Mouse (Mus musculus) liver, embryonic 12.5 days (tissue): ENCODE data around the gene Traip. TPM values are rescaled to one million over a fixed set of nuclear protein-coding genes. Genes with fewer than 3 reads are reported as not detected.
A peak's percentile ranks its signal among the peaks of the same experiment; 100 is the strongest.

Source experiments
- ATAC-seq: fragments of 200-750 bp; cut with Nextera tagmentation; 2 replicates; pipeline ENCODE4 v1.8.0; 2017; ENCODE audit warnings: moderate number of reproducible peaks, mild to moderate bottlenecking, moderate library complexity
- H3K27ac ChIP-seq: fragments of 300-500 bp; sonication (generic); 2 replicates; pipeline ENCODE4 v1.5.1; 2016; ENCODE audit warnings: mild to moderate bottlenecking
- H3K27me3 ChIP-seq: fragments of 300-500 bp; sonication (generic); replicated peaks from 2 replicates; pipeline ENCODE4 v1.6.1; 2016; ENCODE audit warnings: mild to moderate bottlenecking, moderate library complexity
- H3K36me3 ChIP-seq: fragments of 300-500 bp; sonication (generic); 2 replicates; pipeline ENCODE4 v1.6.1; 2016; ENCODE audit warnings: mild to moderate bottlenecking, moderate library complexity
- H3K4me1 ChIP-seq: fragments of 300-500 bp; sonication (generic); 2 replicates; pipeline ENCODE4 v1.6.1; 2016
- H3K4me2 ChIP-seq: fragments of 300-500 bp; sonication (generic); 2 replicates; pipeline ENCODE4 v1.6.1; 2016; ENCODE audit warnings: mild to moderate bottlenecking, moderate library complexity
- H3K4me3 ChIP-seq: fragments of 300-500 bp; sonication (generic); 2 replicates; pipeline ENCODE4 v1.5.1; 2016; ENCODE audit warnings: mild to moderate bottlenecking, moderate library complexity
- H3K9ac ChIP-seq: fragments of 300-500 bp; sonication (generic); 2 replicates; pipeline ENCODE4 v1.6.1; 2016; ENCODE audit warnings: mild to moderate bottlenecking, moderate library complexity
- H3K9me3 ChIP-seq: fragments of 300-500 bp; sonication (generic); replicated peaks from 2 replicates; pipeline ENCODE4 v1.6.1; 2016; ENCODE audit warnings: mild to moderate bottlenecking, moderate library complexity
- WGBS: fragments of 180-500 bp; shearing (Covaris S2); methylation state at CpG from one replicate; pipeline ENCODE4 v1.1.7; 2016; ENCODE audit not compliant: insufficient replicate concordance; 5-methylcytosine and 5-hydroxymethylcytosine counted together
- polyA plus RNA-seq: library from polyadenylated mRNA; unstranded; fragments of >200 nt; fragmentation: Nextera tagmentation; extraction: Ambion mirVana; gene quantifications from 2 replicates; pipeline ENCODE4 v1.2.1, GENCODE M21; 2016

Traip gene
- polyA plus RNA-seq, 1 experiment from 2014 or later: 22.2 TPM

DNA sequence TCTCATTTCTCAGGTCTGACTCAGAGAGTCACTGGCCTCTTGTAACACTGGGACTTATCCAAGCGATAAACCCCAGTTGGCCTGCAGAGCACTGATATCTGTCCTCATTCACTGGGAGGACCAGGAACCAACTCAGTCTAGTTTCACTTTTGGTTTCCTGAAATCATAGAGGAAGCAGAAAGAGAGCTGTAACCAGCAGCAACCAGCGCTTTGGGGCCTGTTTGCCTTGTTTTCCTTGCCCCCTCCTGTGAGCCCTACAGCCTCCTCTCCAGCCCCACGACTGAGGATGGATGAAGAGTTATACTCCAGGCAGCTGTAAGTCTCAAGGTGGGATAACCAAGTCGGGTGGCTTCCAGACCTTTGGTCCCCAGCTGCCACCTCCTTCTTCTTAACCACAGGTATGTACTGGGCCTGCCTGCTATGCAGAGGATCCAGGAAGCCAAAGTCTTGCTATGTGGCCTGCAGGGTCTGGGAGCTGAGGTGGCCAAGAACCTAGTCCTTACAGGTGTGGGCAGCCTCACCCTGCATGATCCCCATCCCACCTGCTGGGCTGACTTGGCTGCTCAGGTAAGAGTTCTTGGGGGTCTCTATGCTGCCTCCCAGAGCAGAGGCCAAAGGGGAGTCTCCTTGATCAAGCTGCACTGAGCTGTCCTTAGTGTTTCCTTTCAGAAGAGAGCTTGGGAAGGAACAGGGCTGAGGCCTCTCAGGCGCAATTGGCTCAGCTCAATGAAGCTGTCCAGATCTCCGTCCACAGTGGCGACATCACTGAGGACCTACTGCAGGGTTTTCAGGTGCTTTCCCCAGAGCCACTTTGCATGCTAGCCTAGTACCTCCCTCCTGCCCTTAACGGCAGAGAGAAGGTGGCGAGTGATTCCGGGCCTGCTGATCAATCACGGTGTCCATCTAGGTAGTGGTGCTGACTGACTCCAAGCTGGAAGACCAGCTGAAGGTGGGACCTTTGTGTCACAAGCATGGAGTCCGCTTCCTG is 25.8 kb downstream of the Traip start, which contains the start of gene Uba7:
Gene Uba7 (plus strand): TSS at position 107 of the 988 bp plus-strand sequence.
- ATAC-seq: peak; percentile 83
- Histone ChIP-seq H3K36me3 (peaks cover 50% of the 10 kb centered on the region), H3K27me3 (no peaks in the 10 kb centered on the region), H3K4me3 (peak within 1 kb of the TSS; percentile 79), H3K27ac (peak within 1 kb of the TSS; percentile 98), H3K4me2 (peak within 1 kb of the TSS; percentile 94), H3K9ac (peak within 1 kb of the TSS; percentile 87), H3K4me1 (peaks cover 93% of the 10 kb centered on the region), H3K9me3 (no peaks in the 10 kb centered on the region)
- WGBS: 43% methylated on average over 12 of the region's 12 CpGs

DNA sequence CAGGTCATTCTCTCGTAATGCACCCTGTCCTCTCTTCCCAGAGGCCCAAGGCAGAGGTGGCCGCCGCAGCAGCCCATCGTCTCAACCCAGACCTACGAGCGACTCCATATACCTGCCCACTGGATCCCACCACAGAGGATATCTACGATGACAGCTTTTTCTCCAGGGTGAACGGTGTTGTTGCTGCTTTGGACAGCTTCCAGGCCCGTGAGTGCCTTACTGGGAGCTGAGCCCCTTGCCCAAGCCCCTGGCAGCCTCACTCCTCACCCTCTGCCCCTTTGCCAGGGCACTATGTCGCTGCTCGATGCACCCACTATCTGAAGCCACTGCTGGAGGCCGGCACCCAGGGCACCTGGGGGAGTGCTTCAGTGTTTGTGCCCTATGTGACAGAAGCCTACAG is 28.9 kb downstream of the Traip start:
- no peak for ATAC-seq
- Histone ChIP-seq H3K36me3 (peaks cover 75% of the 10 kb centered on the region), H3K27ac (peak overlapping the region; percentile 98; the same call in 1 of the 2 replicates), H3K4me2 (peak overlapping the region; percentile 12; the same call in 1 of the 2 replicates), H3K27me3 (no peaks in the 10 kb centered on the region), H3K9me3 (no peaks in the 10 kb centered on the region), H3K4me1 (peaks cover 93% of the 10 kb centered on the region), H3K9ac (peak overlapping the region; percentile 17; the same call in 1 of the 2 replicates), H3K4me3 (no peak overlapping the region)
- 90% methylated on average over 12 of the region's 12 CpGs for WGBS

DNA sequence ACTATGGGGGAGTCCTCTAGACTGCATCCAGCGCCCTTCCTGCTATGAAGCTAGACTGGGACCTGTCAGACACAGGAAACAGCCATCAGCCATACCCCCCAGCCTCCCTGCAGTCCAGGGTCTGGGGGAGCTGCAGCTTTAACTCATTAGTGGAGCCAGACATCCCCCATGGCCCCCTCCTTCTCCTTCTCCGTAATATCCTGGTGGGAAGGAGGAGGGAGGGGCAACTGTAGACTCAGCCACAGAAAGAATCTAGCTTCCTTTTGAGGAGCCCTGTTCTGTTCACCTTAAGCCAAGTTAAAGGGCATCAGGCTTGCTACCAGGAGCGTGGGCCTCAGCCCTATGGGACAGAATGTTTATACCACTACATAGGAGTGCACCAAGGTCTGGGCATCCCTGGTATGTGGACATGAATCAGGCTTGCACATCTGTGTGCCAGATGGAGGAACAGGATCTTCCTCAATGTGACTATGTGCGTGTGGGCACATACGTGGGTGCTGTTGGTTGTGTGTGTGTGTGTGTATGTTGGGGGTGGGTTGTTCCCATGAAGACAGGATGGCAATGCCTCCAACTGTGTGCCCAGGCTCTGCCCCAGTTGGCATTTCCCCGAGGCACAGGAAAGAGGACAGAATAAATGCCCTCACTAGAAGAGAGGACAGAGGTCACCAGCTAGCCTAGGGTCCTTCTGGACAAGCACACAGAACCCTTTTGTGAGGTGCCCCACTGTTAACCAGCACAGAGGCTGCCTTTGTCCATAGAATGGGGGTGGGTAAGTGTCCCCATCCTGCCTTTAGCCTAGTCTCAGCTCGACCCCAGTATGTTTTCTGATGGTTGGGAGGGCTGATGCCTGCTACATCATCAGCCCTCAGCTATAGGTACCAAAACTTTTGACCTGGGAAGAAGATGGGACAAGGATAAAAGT is 32.0 kb downstream of the Traip start:
- Histone ChIP-seq H3K9me3 (no peaks in the 10 kb centered on the region), H3K27ac (peak overlapping the region; percentile 98), H3K4me3 (peak overlapping the region; percentile 82), H3K4me1 (peaks cover 88% of the 10 kb centered on the region), H3K4me2 (peak overlapping the region; percentile 86), H3K9ac (peak overlapping the region; percentile 93), H3K36me3 (peaks cover 80% of the 10 kb centered on the region), H3K27me3 (no peaks in the 10 kb centered on the region)
- no peak; the same call in 1 of the 2 replicates for ATAC-seq
- 34% methylated on average over 7 of the region's 7 CpGs for WGBS

DNA sequence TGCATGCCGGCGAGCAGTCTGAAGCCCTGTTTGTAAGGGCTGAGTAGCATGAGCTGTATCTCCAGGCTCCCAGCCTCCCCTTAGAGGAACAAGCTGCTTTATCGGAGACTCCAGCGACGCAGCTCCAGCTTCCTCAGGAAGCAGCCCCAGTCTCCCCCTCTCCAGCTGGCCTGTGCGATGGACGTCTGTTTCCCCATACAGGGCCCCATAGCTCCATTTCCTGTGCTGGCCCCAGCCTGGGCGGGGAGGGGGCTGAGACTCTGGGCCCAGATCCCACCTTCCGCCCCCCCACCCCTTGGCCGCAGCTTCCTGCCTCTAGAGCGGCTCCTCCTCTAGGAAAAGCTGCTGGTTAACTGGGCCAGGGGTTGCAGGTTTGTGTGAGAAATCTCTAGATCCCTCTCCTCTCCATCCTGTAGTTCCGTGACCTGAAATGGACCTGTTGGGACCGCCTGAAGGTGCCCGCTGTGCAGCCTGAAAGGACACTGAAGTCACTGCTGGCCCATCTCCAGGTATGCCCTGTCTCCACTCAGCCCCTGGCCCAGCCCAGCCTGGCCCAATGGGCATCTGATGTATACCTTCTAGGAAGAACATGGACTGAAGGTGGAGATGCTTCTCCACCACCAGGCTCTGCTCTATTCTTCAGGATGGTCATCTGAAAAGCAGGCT is 32.9 kb downstream of the Traip start, which contains the start of gene Gm20661:
Gene Gm20661 (plus strand): TSS at position 378 of the 666 bp plus-strand sequence.
- Histone ChIP-seq H3K36me3 (peaks cover 71% of the 10 kb centered on the region), H3K4me2 (peak within 1 kb of the TSS; percentile 86), H3K9me3 (no peaks in the 10 kb centered on the region), H3K4me3 (peak within 1 kb of the TSS; percentile 82), H3K27me3 (no peaks in the 10 kb centered on the region), H3K4me1 (peaks cover 87% of the 10 kb centered on the region), H3K27ac (peak within 1 kb of the TSS; percentile 98), H3K9ac (peak within 1 kb of the TSS; percentile 93)
- peak; percentile 82 for ATAC-seq
- WGBS: 11% methylated on average over 14 of the region's 14 CpGs

- H3K27me3 ChIP-seq: no peaks in the 10 kb centered on the region
- peaks cover 87% of the 10 kb centered on the region for H3K4me1 ChIP-seq
- no peak for ATAC-seq
- peak overlapping the region; percentile 82 for H3K4me3 ChIP-seq
- no peaks in the 10 kb centered on the region for H3K9me3 ChIP-seq
- peak overlapping the region; percentile 93 for H3K9ac ChIP-seq
- 8% methylated on average over 4 of the region's 4 CpGs for WGBS
- peak overlapping the region; percentile 86 for H3K4me2 ChIP-seq
- H3K36me3 ChIP-seq: peaks cover 65% of the 10 kb centered on the region
- peak overlapping the region; percentile 98 for H3K27ac ChIP-seq
Measured at GRCm38 (mm10) chr9:107983421-107983890, 33.5 kb downstream of the Traip start.

DNA sequence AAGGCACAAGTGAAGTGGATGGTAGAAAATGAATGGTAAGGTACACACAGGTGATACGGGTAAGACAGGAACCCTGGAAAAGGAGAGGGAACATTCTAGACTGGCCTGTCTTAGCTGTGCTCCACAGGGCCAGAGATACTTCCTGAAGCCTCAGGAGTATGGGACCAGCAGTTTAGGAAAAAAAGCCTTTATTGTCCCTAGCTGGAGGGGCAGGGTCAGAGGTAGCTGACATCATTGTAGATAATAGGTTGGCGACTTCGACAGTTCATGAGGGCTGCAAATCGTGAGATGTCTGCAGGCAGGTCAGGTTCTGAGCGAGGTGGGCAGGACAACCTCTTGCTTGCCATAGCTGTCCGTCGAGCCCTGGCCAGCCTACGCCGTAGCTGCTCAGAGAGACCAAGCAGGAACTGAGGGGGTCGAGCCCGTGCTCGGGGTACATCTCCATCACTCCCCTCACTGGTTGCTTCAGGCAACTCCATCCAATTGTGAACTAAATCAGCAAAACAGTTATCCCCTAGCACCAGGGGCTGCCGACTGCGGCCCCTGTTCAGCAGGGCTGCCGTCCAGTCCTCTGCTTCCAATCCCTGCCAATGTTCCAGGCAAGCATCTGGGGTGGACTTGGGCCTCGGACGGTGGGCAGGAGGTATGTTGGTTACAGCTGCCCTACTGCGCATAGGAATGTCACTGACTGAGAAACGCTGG is 34.3 kb downstream of the Traip start:
- ATAC-seq: no peak

GRCm38 (mm10) chr9:107984754-107985055 is 34.8 kb downstream of the Traip start:
- Histone ChIP-seq H3K9ac (peak overlapping the region; percentile 93), H3K4me1 (peaks cover 78% of the 10 kb centered on the region), H3K4me3 (peak overlapping the region; percentile 82), H3K9me3 (no peaks in the 10 kb centered on the region), H3K4me2 (peak overlapping the region; percentile 86), H3K27me3 (no peaks in the 10 kb centered on the region), H3K36me3 (peaks cover 53% of the 10 kb centered on the region), H3K27ac (peak overlapping the region; percentile 98)
- ATAC-seq: no peak
- 17% methylated on average over 9 of the region's 9 CpGs for WGBS

More for the DNA sequence above, 34.3 kb downstream of the Traip start:
- no peaks in the 10 kb centered on the region for H3K9me3 ChIP-seq
- H3K4me2 ChIP-seq: peak overlapping the region; percentile 86
- no peaks in the 10 kb centered on the region for H3K27me3 ChIP-seq
- peak overlapping the region; percentile 98 for H3K27ac ChIP-seq
- H3K9ac ChIP-seq: peak overlapping the region; percentile 93
- peaks cover 58% of the 10 kb centered on the region for H3K36me3 ChIP-seq
- H3K4me1 ChIP-seq: peaks cover 80% of the 10 kb centered on the region
- H3K4me3 ChIP-seq: peak overlapping the region; percentile 82
- WGBS: 25% methylated on average over 19 of the region's 19 CpGs

- Histone ChIP-seq H3K27me3 (no peaks in the 10 kb centered on the region), H3K4me3 (peak within 1 kb of the TSS; percentile 82), H3K4me2 (peak within 1 kb of the TSS; percentile 86), H3K9ac (peak within 1 kb of the TSS; percentile 93), H3K4me1 (peaks cover 78% of the 10 kb centered on the region), H3K36me3 (peaks cover 45% of the 10 kb centered on the region), H3K27ac (peak within 1 kb of the TSS; percentile 98), H3K9me3 (no peaks in the 10 kb centered on the region)
- under 1% methylated on average over 58 of the region's 58 CpGs for WGBS
- ATAC-seq: peak; percentile 75
Measured at GRCm38 (mm10) chr9:107985131-107986119, 35.5 kb downstream of the Traip start, which contains the start of gene Inka1. TSS of gene Inka1 (minus strand) at chr9:107985879.

DNA sequence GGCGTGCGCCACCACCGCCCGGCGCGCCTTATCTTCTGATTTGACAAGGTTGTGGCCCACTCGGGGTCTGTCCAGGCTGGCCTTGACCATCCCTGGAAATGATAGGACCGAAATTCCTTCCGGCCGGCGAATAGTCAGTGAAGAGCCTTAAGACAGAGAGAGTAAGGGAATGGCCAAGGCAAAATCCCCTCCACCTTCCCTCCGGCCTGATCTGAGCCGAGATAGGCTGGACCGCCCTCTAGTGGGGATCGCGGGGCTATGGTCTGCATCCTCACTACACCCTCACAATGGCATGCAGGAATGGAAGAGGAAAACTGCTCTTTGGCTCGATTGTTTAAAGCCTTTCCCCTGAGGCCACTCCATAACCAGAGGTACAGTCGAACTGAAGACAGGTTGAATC is 36.4 kb downstream of the Traip start:
- Histone ChIP-seq H3K9ac (peak overlapping the region; percentile 93), H3K27ac (peak overlapping the region; percentile 98), H3K36me3 (peaks cover 36% of the 10 kb centered on the region), H3K9me3 (no peaks in the 10 kb centered on the region), H3K4me1 (peaks cover 68% of the 10 kb centered on the region), H3K27me3 (no peaks in the 10 kb centered on the region), H3K4me3 (peak overlapping the region; percentile 82), H3K4me2 (peak overlapping the region; percentile 86)
- ATAC-seq: no peak
- 1% methylated on average over 18 of the region's 18 CpGs for WGBS

DNA sequence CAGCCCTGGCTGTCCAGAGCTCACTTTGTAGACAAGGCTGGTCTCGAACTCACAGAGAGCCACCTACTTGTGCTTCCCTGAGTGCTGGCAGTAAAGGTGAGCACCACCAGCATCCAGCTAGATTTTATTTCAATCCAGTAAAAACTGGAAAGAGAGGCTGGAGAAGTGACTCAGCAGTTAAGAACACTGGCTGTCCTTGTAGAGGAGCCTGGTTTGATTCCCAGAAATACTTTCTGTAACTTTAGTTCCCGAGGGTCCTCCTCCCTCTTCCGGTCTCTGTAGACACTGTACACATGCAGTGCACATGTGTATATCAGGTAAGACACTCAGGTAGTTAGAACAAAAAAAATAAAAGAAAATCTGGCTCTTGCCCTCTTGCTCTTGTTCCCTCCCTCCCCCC is 38.0 kb downstream of the Traip start:
- Histone ChIP-seq H3K36me3 (peaks cover 20% of the 10 kb centered on the region), H3K27ac (no peak overlapping the region), H3K9ac (no peak overlapping the region), H3K4me1 (peaks cover 52% of the 10 kb centered on the region), H3K4me3 (no peak overlapping the region), H3K9me3 (no peaks in the 10 kb centered on the region), H3K4me2 (no peak overlapping the region), H3K27me3 (no peaks in the 10 kb centered on the region)
- 59% methylated on average over 3 of the region's 3 CpGs for WGBS
- no peak for ATAC-seq
